Mouse (Mus musculus): ENCODE measurements around the gene Lsamp.

DNA sequence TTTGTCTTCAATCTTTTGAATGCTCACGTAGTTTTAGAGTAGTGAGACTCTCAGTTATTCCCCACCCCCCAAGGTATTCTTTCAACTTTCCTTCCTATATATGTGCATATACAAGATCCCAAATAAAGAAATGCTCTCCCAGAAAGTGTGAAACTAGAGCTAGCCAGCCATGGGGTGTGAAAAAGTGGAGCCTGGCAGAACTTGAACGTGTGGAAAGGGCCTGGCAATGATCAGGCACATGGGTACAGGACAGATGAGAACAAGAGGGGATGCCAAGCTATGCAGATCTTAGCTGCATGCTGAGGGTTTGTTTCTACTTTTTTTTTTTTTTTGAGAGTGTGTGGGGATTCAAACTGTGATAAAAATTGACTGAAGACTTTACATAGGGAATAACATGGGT is 1916.6 kb downstream of the Lsamp start:
- TF ChIP-seq CTCF (IDR thresholded peaks at IDR 0.05), result no peak
- TF ChIP-seq POLR2A (IDR thresholded peaks at IDR 0.05; ENCODE audit: insufficient read depth, low read depth, low read length), result no peak
